Mouse (Mus musculus) stomach, embryonic 16.5 days (tissue): ENCODE data around the gene Dpy19l1. TPM values are rescaled to one million over a fixed set of nuclear protein-coding genes. Genes with fewer than 3 reads are reported as not detected.
A peak's percentile ranks its signal among the peaks of the same experiment; 100 is the strongest.

Experiments used
- ATAC-seq: fragments of 200-750 bp; cut with Nextera tagmentation; 2 replicates; pipeline ENCODE4 v1.8.0; 2017; ENCODE audit warnings: moderate number of reproducible peaks, moderate TSS enrichment; ENCODE audit not compliant: insufficient read depth, low FRiP score
- H3K27ac ChIP-seq: fragments of 300-500 bp; sonication (generic); 2 replicates; pipeline ENCODE4 v1.5.1; 2014; ENCODE audit warnings: low read length
- H3K27me3 ChIP-seq: fragments of 300-500 bp; sonication (generic); 2 replicates; pipeline ENCODE4 v1.6.1; 2014; ENCODE audit warnings: low read length, control low read depth, mixed read lengths; ENCODE audit not compliant: control insufficient read depth, insufficient read depth
- H3K36me3 ChIP-seq: fragments of 300-500 bp; sonication (generic); 2 replicates; pipeline ENCODE4 v1.6.1; 2014; ENCODE audit warnings: low read length; ENCODE audit not compliant: control insufficient read depth, insufficient read depth
- H3K4me1 ChIP-seq: fragments of 300-500 bp; sonication (generic); 2 replicates; pipeline ENCODE4 v1.6.1; 2014; ENCODE audit warnings: low read length, control low read depth, mixed read lengths; ENCODE audit not compliant: control insufficient read depth, insufficient read depth
- H3K4me2 ChIP-seq: fragments of 300-500 bp; sonication (generic); 2 replicates; pipeline ENCODE4 v1.6.1; 2014; ENCODE audit warnings: low read depth, low read length, mixed read lengths
- H3K4me3 ChIP-seq: fragments of 300-500 bp; sonication (generic); replicated peaks from 2 replicates; pipeline ENCODE4 v1.5.1; 2014; ENCODE audit warnings: mild to moderate bottlenecking, low read length
- H3K9ac ChIP-seq: fragments of 300-500 bp; sonication (generic); 2 replicates; pipeline ENCODE4 v1.6.1; 2014; ENCODE audit warnings: low read length
- H3K9me3 ChIP-seq: fragments of 300-500 bp; sonication (generic); replicated peaks from 2 replicates; pipeline ENCODE4 v1.6.1; 2016; ENCODE audit warnings: low read length, control low read depth; ENCODE audit not compliant: control insufficient read depth
- WGBS: fragments of 180-500 bp; shearing (Covaris S2); extraction: QIAGEN DNeasy Blood & Tissue Kit; methylation state at CpG from one replicate; pipeline ENCODE4 v1.1.7; 2014; 5-methylcytosine and 5-hydroxymethylcytosine counted together
- polyA plus RNA-seq: library from polyadenylated mRNA; unstranded; fragments of >200 nt; fragmentation: Nextera tagmentation; extraction: Ambion mirVana; gene quantifications from 2 replicates; pipeline ENCODE4 v1.2.1, GENCODE M21; 2015

Gene Dpy19l1
- polyA plus RNA-seq, 1 experiment from 2014 or later, result 6.4 TPM

DNA sequence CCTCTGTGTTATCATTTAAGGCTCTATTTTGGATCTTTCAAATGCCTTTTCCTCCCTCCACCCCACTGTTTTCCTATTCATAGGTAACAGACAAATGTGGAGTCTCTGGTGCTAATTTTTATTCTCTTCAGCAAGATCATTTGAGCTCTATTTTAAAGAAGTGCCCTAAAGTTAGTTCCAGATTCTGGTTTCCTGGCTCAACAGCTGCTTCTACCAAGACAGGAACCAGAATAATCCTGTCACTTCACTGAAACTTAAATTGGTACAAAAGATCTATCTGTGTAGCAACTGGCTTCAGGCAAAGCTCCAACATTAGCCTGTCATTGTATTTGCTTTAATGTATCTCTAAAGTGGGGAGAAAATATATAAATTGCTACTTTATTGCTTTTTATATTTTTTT lies 3.6 kb upstream of the Dpy19l1 start:
- Histone ChIP-seq H3K4me1 (peaks cover 8% of the 10 kb centered on the region; the same call in 1 of the 2 replicates), H3K27me3 (no peaks in the 10 kb centered on the region)

DNA sequence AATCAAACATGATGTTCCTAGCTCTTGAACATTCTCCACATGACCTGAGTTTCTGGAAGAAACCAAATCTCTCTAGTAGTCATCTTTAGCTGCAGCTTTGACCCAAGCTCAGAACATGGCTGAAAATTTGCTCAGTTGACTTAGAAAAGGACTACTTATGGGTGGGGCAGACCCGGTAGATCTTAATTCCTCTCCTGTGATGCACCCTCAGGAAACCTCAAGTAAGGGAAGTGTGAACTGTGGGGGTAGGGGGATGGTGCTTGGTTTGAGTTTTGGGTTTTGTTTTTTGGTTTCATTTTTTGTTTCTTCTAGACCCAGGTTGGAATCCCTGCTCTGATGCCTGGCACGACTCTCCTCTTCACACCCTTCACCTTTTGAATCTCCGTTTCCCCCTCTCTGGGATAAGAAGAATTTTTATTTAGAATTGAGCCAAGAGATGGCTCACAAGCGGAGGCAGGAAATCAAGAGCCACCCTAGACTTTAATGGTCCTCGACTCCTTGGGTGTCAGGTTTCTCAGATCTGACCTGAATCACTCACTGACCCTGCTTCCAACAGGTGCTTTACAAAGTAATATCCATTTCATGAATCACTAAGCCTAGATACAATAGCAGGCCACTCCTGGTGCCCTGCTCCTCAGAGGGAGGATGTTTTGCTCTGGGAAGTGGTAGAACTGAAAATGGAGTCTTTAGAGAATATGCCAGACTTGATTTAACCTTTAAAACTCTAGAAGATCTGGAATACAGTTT lies 2.2 kb upstream of the Dpy19l1 start:
- no peak overlapping the region for H3K4me2 ChIP-seq
- H3K9ac ChIP-seq, result no peak overlapping the region
- H3K4me3 ChIP-seq, result no peak overlapping the region
- H3K36me3 ChIP-seq, result no peaks in the 10 kb centered on the region
- H3K27ac ChIP-seq, result no peak overlapping the region
- ATAC-seq, result no peak
- peaks cover 10% of the 10 kb centered on the region; the same call in 1 of the 2 replicates for H3K4me1 ChIP-seq
- no peaks in the 10 kb centered on the region for H3K27me3 ChIP-seq
- H3K9me3 ChIP-seq, result 0 out of 2 replicates have a peak, but pooled peaks cover 4% of the 10 kb centered on the region
- WGBS, result 61% methylated on average over 5 of the region's 5 CpGs

More for the DNA sequence above, 3.6 kb upstream of the Dpy19l1 start:
- no peak for ATAC-seq
- no peak overlapping the region for H3K27ac ChIP-seq
- H3K36me3 ChIP-seq, result no peaks in the 10 kb centered on the region
- 0 out of 2 replicates have a peak, but pooled peaks cover 4% of the 10 kb centered on the region for H3K9me3 ChIP-seq
- H3K4me2 ChIP-seq, result no peak overlapping the region
- no peak overlapping the region for H3K9ac ChIP-seq
- H3K4me3 ChIP-seq, result no peak overlapping the region

DNA sequence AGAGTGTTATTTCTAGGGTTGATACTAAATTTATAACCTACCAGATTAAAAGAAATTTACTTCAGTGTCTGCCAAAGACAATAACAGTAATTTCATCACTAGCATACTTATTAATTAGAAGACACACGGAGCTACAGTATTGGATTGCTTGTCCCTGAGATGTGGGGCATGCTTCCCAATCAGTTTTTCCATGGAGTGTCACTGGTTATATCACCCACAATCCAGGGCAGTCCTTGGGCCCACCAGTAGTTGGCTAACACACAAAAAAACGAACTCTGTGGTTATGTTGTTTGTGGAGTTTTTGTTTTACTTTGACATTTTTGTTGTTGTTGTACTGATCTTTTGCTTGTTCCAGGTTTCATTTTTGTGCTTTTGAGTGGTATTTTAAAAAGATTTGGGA lies 1.4 kb upstream of the Dpy19l1 start:
- 73% methylated on average over 2 of the region's 2 CpGs for WGBS
- no peak for ATAC-seq

DNA sequence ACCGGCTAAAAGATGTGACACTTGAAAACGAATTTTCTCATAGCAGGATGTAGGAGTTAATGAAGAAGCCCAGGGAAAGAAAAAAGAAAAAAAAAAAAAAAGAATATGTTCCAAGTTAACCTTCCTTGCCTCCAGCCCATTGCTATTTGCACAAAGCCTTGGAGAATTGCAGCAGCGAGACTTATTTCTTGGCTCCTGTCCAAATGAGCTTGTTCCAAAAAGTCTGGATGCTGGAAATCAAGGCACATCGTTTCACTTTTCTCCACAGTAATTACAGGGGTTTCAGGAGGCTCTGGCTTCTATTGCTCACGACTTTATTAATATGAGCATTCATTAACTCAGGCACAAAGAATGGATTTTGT lies 899 bp upstream of the Dpy19l1 start:
- Histone ChIP-seq H3K27ac (peak overlapping the region; percentile 85), H3K27me3 (no peaks in the 10 kb centered on the region), H3K4me2 (peak overlapping the region; percentile 69), H3K36me3 (no peaks in the 10 kb centered on the region), H3K9ac (peak overlapping the region; percentile 87), H3K4me3 (peak overlapping the region; percentile 77), H3K4me1 (peaks cover 10% of the 10 kb centered on the region; the same call in 1 of the 2 replicates), H3K9me3 (0 out of 2 replicates have a peak, but pooled peaks cover 4% of the 10 kb centered on the region)
- no peak for ATAC-seq
- WGBS, result 7% methylated on average over 5 of the region's 5 CpGs

More for the DNA sequence above, 1.4 kb upstream of the Dpy19l1 start:
- no peak overlapping the region for H3K4me3 ChIP-seq
- peaks cover 10% of the 10 kb centered on the region; the same call in 1 of the 2 replicates for H3K4me1 ChIP-seq
- H3K4me2 ChIP-seq, result no peak overlapping the region
- no peaks in the 10 kb centered on the region for H3K36me3 ChIP-seq
- H3K9ac ChIP-seq, result no peak overlapping the region
- no peak overlapping the region for H3K27ac ChIP-seq
- 0 out of 2 replicates have a peak, but pooled peaks cover 4% of the 10 kb centered on the region for H3K9me3 ChIP-seq
- no peaks in the 10 kb centered on the region for H3K27me3 ChIP-seq

DNA sequence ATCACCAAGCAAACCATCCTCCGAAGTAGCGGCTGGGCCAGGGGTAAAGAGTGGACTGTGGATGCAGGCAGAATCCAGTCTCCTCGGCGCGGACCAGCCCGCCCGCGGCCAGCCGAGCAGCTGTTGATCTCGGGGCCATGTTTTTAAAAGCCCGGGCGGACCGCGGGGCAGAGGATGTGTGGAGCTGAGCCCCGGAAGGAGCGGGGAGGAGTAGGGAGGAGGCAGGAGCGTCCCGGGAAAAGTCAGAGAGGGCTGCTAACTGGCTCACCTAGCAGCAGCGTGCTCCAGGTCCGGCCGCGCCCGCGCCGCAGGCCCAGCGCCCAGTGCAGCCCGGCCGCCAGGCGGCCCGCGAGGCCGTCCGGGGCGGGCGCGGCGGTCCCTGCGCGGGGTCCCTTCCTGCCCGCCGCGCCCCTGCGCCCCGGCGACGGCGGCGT lies 352 bp downstream of the Dpy19l1 start:
- Histone ChIP-seq H3K9ac (peak overlapping the region; percentile 87), H3K27me3 (no peaks in the 10 kb centered on the region), H3K9me3 (0 out of 2 replicates have a peak, but pooled peaks cover 3% of the 10 kb centered on the region), H3K4me3 (peak overlapping the region; percentile 77), H3K4me1 (peaks cover 10% of the 10 kb centered on the region; the same call in 1 of the 2 replicates), H3K27ac (peak overlapping the region; percentile 87), H3K36me3 (no peaks in the 10 kb centered on the region), H3K4me2 (peak overlapping the region; percentile 83)
- peak; percentile 81 for ATAC-seq
- under 1% methylated on average over 34 of the region's 48 CpGs for WGBS

DNA sequence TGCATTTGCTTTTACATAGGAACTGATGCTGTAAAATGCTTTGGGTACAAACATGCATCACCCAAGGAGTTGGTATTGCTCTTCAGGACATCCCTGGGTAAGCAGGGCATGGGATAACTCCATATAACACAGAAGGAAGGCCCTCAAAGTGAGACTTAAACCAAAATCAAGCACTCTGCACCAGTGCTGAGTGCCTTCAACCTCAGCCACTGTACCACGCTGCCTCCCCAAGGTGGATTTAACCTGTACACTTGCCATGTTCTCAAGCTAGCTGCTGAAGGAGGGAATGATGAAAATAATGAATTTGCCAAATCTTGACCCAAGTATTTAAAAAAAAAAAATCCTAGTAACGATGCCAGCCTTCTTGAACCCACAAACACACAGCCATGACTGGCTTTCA lies 1.3 kb downstream of the Dpy19l1 start:
- Histone ChIP-seq H3K27me3 (no peaks in the 10 kb centered on the region), H3K9me3 (0 out of 2 replicates have a peak, but pooled peaks cover 3% of the 10 kb centered on the region), H3K4me2 (peak overlapping the region; percentile 83), H3K4me3 (peak overlapping the region; percentile 77), H3K36me3 (no peaks in the 10 kb centered on the region), H3K9ac (peak overlapping the region; percentile 87), H3K27ac (no peak overlapping the region), H3K4me1 (peaks cover 10% of the 10 kb centered on the region; the same call in 1 of the 2 replicates)
- no peak for ATAC-seq
- WGBS, result 54% methylated on average over 2 of the region's 2 CpGs

DNA sequence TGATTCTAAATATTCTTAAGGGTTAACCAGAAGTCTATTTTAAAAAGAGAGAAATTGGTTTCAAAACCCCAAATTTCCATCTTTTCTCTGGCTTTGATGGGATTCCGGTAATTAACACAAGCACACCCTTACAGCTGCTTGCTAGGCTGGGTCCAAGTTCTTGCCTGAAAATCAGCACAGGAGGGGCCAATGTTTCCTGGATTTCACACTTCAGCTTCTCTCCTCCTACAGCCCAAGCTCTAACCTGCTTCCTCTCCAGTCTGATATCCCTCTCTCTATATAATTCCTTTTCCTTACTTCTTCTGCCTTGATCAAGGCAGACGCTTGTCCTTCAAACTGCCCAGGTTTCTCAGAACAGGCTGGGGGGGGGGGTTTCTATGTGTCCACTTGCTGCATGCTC lies 6.7 kb downstream of the Dpy19l1 start:
- ATAC-seq, result no peak
- no peak overlapping the region for H3K27ac ChIP-seq
- H3K4me3 ChIP-seq, result no peak overlapping the region
- H3K4me1 ChIP-seq, result no peaks in the 10 kb centered on the region
- H3K36me3 ChIP-seq, result no peaks in the 10 kb centered on the region
- whole genome bisulfite sequencing, result 94% methylated on average over 2 of the region's 2 CpGs
- H3K9ac ChIP-seq, result no peak overlapping the region
- no peak overlapping the region for H3K4me2 ChIP-seq
- H3K27me3 ChIP-seq, result no peaks in the 10 kb centered on the region
- 0 out of 2 replicates have a peak, but pooled peaks cover 3% of the 10 kb centered on the region for H3K9me3 ChIP-seq

DNA sequence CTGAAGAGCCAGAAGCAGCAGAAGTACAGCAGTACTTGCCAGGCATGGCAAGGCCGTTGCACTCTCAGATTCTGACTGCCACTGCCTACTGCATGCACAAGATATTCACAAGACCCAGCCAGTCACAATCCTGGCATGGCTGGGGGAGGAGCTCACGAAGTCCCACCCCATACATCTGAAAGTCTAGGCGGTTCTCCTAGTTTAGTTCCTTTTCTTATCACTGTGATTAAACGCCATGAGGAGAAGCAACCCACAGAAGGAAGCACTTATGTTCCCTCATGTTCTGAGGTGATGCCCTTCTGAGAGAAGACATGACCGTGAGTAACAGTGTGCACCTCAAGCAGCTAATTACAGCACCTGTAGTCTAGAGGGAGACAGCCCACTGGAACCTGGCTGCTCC lies 12.4 kb downstream of the Dpy19l1 start:
- no peaks in the 10 kb centered on the region for H3K36me3 ChIP-seq
- WGBS, result 83% methylated on average over 5 of the region's 5 CpGs

DNA sequence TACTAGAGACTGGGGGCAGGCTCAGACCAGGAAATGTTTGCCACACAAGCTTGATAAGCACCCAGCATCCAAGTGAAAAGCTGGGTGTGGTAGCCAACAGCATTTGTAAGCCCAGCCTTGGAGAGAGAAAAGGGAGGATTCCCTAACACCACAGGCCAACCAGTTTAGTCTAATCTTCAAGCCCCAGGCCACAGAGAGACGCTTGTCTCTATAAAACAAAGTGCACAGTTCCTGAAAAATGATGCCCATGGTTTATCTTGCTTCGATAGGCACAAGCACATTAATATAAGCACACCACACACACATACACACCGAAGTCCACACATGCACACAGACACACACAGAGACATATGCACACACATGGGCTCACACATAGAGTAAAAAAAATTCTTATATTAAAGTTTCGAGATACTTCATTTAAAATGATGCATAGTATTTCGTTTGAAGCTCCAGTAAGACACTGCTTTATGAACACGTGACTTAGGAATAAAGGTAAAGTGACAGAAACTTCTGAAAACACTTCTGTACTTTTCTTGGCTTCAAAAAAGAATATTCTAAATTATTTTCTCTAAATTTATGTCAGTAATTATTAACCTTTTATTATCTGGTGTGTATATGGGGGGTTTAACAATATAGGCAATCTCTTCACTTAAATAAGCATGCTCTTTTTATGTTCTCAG lies 14.4 kb downstream of the Dpy19l1 start:
- ATAC-seq, result no peak
- H3K27ac ChIP-seq, result no peak overlapping the region
- no peak overlapping the region for H3K9ac ChIP-seq
- no peaks in the 10 kb centered on the region for H3K4me1 ChIP-seq
- H3K27me3 ChIP-seq, result no peaks in the 10 kb centered on the region
- no peaks in the 10 kb centered on the region for H3K36me3 ChIP-seq
- H3K4me2 ChIP-seq, result no peak overlapping the region
- no peak overlapping the region for H3K4me3 ChIP-seq
- no peaks in the 10 kb centered on the region for H3K9me3 ChIP-seq
- 84% methylated on average over 6 of the region's 6 CpGs for WGBS

More for the DNA sequence above, 12.4 kb downstream of the Dpy19l1 start:
- Histone ChIP-seq H3K4me3 (no peak overlapping the region), H3K9ac (no peak overlapping the region), H3K4me1 (no peaks in the 10 kb centered on the region), H3K27me3 (no peaks in the 10 kb centered on the region), H3K4me2 (no peak overlapping the region), H3K9me3 (no peaks in the 10 kb centered on the region), H3K27ac (no peak overlapping the region)
- no peak for ATAC-seq
